Mouse (Mus musculus) lung, postnatal 0 days (tissue): ENCODE results near the gene Gng2.

Experiments
- CTCF ChIP-seq: IDR thresholded peaks from 2 replicates; pipeline ENCODE4 v1.5.1; 2016; ENCODE audit warnings: antibody characterized with exemption, mild to moderate bottlenecking
- EP300 ChIP-seq: IDR thresholded peaks from 2 replicates; pipeline ENCODE4 v1.6.1; 2016; ENCODE audit warnings: antibody characterized with exemption, mild to moderate bottlenecking, control low read depth

DNA sequence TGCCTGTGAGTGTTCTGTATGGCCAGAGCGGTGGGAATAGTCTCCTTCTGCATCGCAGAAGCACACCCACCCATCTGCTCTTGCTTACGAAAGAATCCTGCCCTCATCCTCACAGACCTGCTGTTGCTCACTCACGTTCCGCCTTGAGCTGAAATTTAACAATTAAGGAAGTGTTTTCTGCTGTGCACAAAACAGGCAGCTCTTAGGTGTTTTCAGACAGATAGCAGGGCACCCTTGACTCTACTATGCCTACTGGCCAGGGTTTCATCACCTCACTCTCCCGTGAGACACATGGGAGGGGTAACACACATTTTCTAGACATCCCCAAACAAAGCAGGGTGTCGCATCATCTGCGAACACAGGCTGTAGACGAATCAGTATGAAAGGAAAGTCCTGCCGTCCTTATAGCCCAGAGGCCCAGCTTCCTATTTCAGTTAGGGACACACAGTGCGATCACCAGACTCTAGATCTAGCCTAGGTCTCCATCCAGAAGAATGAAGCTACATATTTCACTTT, 2.4 kb downstream of the Gng2 start:
- TF ChIP-seq EP300 (no peak), CTCF (no peak)
